Mouse (Mus musculus): Measurements from ENCODE around the gene Ttf2. TPM values are rescaled to one million over a fixed set of nuclear protein-coding genes. Genes with fewer than 3 reads are reported as not detected.

Ttf2 gene
- polyA plus RNA-seq, 1 experiment from 2014 or later, result 6.6 TPM

DNA sequence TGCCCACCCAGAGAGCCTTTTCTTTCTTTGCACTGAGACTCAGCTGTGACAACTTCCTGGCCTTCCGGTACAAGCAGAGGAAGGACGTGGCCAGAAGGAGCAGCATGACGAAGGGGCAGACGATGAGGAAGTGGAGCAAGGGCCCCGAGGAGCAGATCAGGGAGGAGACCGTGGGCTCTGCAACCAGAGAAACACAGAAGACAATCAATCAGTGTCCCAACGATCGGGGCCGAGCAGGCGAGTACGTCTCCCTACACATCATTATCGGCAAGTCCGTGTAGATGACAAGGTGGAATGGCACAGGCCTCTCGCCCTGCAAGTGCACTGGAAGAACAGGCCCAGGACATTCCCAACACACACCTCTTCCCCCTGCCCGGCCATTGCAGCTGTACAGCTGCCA lies 24.3 kb upstream of the Ttf2 start:
- ATAC-seq (ENCODE audit: low FRiP score, low TSS enrichment) (no peak), DNase-seq (no peak)
- Histone ChIP-seq H3K4me2 (ENCODE audit: low read length) (no peak overlapping the region), H3K9me3 (ENCODE audit: control insufficient read depth, low read length) (no peaks in the 10 kb centered on the region), H3K9ac (replicated peaks; ENCODE audit: low read length) (no peak overlapping the region), H3K27ac (replicated peaks; ENCODE audit: low read depth, low read length) (0 out of 2 replicates have a peak overlapping the region, but pooled peaks have one; percentile 13), H3K4me1 (ENCODE audit: control insufficient read depth, insufficient read depth, low read length) (no peaks in the 10 kb centered on the region; the same call in 1 of the 2 replicates), H3K27me3 (ENCODE audit: control insufficient read depth, insufficient read depth, low read length) (no peaks in the 10 kb centered on the region), H3K4me3 (replicated peaks; ENCODE audit: low read depth, low read length) (no peak overlapping the region), H3K36me3 (ENCODE audit: control insufficient read depth, insufficient read depth, low read length) (no peaks in the 10 kb centered on the region)
- WGBS, result 87% methylated on average over 15 of the region's 15 CpGs

DNA sequence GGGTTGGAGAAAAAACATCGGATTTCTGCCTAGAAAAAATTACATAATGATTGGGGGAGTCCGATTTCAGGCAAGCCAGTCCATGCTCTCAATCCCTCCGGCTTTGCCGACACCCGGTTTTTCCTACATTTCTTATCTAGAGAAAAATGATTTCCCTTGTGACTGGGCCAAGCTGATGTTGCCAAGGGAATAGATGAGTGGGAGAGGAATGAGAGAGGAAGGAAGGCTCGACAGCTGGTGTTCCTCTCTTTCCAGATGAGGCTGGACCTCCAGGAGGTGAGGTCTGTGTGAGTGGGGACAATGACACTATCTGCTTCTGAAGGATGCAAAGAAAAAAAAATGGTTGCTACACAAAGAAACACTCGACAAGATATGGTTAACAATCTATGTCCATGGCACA lies 23.7 kb upstream of the Ttf2 start:
- no peaks in the 10 kb centered on the region for H3K36me3 ChIP-seq (ENCODE audit: control insufficient read depth, insufficient read depth, low read length)
- H3K9ac ChIP-seq (replicated peaks; ENCODE audit: low read length), result no peak overlapping the region
- no peaks in the 10 kb centered on the region for H3K9me3 ChIP-seq (ENCODE audit: control insufficient read depth, low read length)
- no peak for ATAC-seq (ENCODE audit: low FRiP score, low TSS enrichment)
- H3K27me3 ChIP-seq (ENCODE audit: control insufficient read depth, insufficient read depth, low read length), result no peaks in the 10 kb centered on the region
- H3K4me2 ChIP-seq (ENCODE audit: low read length), result no peak overlapping the region
- H3K4me3 ChIP-seq (replicated peaks; ENCODE audit: low read depth, low read length), result no peak overlapping the region
- no peaks in the 10 kb centered on the region; the same call in 1 of the 2 replicates for H3K4me1 ChIP-seq (ENCODE audit: control insufficient read depth, insufficient read depth, low read length)
- no peak for DNase-seq
- WGBS, result 77% methylated on average over 7 of the region's 7 CpGs
- H3K27ac ChIP-seq (replicated peaks; ENCODE audit: low read depth, low read length), result no peak overlapping the region

DNA sequence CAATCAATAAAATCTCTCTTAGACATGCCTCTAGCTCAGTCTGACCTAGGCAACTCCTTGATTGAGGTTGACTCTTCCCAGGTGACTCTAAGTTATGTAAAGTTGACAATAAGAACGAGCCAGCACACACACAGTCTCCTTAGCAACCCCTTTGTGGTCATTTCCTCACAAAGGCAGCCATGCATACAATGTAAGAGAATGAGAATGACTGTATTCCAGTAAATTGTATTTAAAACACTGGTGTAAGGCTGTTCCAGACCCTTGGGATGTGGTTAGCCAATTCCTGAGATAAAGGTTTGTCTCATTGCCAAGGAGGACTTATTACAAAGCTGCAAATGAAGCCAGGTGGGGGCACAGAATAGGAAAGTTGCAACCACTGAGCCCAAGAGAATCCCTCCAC lies 20.8 kb upstream of the Ttf2 start:
- no peaks in the 10 kb centered on the region; the same call in 1 of the 2 replicates for H3K4me1 ChIP-seq (ENCODE audit: control insufficient read depth, insufficient read depth, low read length)
- H3K4me3 ChIP-seq (replicated peaks; ENCODE audit: low read depth, low read length), result no peak overlapping the region
- H3K27me3 ChIP-seq (ENCODE audit: control insufficient read depth, insufficient read depth, low read length), result no peaks in the 10 kb centered on the region
- no peak overlapping the region for H3K9ac ChIP-seq (replicated peaks; ENCODE audit: low read length)
- 33% methylated on average over 1 of the region's 1 CpGs for WGBS
- H3K36me3 ChIP-seq (ENCODE audit: control insufficient read depth, insufficient read depth, low read length), result no peaks in the 10 kb centered on the region
- DNase-seq (no peak), ATAC-seq (ENCODE audit: low FRiP score, low TSS enrichment) (no peak)
- H3K27ac ChIP-seq (replicated peaks; ENCODE audit: low read depth, low read length), result no peak overlapping the region
- H3K9me3 ChIP-seq (ENCODE audit: control insufficient read depth, low read length), result no peaks in the 10 kb centered on the region
- H3K4me2 ChIP-seq (ENCODE audit: low read length), result no peak overlapping the region

DNA sequence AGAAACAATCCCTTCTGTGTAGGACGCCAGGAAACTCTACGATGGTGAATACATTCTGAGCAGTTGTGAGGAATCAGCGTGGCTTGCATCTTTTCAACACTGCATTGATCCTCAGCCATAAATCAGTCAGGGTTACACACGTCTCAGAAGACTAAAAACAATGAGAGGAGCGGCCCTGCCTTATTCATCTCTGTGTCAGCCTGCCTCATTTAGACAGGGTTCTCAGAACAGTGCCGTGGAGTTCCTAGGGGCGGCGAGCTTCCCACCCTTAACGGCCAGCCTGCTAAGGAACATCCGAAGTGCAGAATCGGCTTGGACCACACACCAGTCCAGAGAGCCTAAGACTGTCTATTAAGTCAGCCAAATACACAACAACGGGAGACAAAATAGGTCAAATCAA lies 20.0 kb upstream of the Ttf2 start:
- DNase-seq (no peak), ATAC-seq (ENCODE audit: low FRiP score, low TSS enrichment) (no peak)
- Histone ChIP-seq H3K9ac (replicated peaks; ENCODE audit: low read length) (no peak overlapping the region), H3K27me3 (ENCODE audit: control insufficient read depth, insufficient read depth, low read length) (no peaks in the 10 kb centered on the region), H3K4me2 (ENCODE audit: low read length) (no peak overlapping the region), H3K36me3 (ENCODE audit: control insufficient read depth, insufficient read depth, low read length) (no peaks in the 10 kb centered on the region), H3K9me3 (ENCODE audit: control insufficient read depth, low read length) (no peaks in the 10 kb centered on the region), H3K4me1 (ENCODE audit: control insufficient read depth, insufficient read depth, low read length) (no peaks in the 10 kb centered on the region), H3K27ac (replicated peaks; ENCODE audit: low read depth, low read length) (no peak overlapping the region; the same call in 1 of the 2 replicates), H3K4me3 (replicated peaks; ENCODE audit: low read depth, low read length) (no peak overlapping the region)
- 49% methylated on average over 12 of the region's 12 CpGs for WGBS

DNA sequence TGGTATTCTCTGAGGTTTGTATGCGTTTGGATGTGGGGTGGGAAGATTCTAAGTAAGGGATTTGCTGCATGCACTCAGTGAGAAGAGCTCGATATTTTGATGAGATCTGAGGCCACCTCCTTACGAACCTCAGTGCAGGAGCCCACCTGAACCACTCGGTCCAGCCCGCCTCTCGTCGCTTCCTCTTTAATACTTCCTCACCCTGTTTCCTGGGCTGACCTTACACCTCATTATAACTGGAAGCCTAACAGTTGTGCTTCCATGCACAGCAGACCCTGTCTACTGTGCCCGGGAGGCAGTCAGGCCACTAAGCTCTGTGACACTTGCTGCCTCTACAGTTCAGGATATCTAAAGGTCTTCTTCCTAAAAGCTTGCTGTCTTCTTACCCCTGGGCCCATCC lies 9.8 kb upstream of the Ttf2 start:
- WGBS, result 77% methylated on average over 8 of the region's 8 CpGs

DNA sequence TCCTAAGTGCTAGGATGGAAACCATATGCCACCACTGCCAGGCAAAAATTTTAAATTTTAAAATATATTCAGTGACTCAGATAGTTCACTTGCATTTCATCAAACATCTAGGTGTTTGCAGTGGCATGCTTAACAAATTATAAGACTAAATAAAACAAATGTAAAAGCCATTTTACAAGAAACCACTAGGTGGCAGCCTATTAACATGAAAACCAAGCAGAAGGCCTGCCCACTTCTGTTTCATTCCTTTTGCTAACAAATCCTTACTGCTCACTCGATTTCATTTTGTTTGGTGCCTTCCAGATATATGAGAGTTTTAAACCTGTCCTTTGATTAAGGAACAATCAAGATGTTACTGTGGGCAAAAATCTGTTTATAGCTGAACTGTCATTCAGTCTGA lies 4.4 kb upstream of the Ttf2 start:
- Histone ChIP-seq H3K4me2 (ENCODE audit: low read length) (no peak overlapping the region), H3K9ac (replicated peaks; ENCODE audit: low read length) (no peak overlapping the region), H3K27ac (replicated peaks; ENCODE audit: low read depth, low read length) (no peak overlapping the region), H3K36me3 (ENCODE audit: control insufficient read depth, insufficient read depth, low read length) (no peaks in the 10 kb centered on the region), H3K4me1 (ENCODE audit: control insufficient read depth, insufficient read depth, low read length) (peaks cover 2% of the 10 kb centered on the region; the same call in 1 of the 2 replicates), H3K27me3 (ENCODE audit: control insufficient read depth, insufficient read depth, low read length) (no peaks in the 10 kb centered on the region), H3K9me3 (ENCODE audit: control insufficient read depth, low read length) (no peaks in the 10 kb centered on the region), H3K4me3 (replicated peaks; ENCODE audit: low read depth, low read length) (no peak overlapping the region)
- ATAC-seq (ENCODE audit: low FRiP score, low TSS enrichment) (no peak), DNase-seq (peak; percentile 85)
- 0% methylated on average over 1 of the region's 1 CpGs for WGBS

More for the DNA sequence above, 9.8 kb upstream of the Ttf2 start:
- Histone ChIP-seq H3K36me3 (ENCODE audit: control insufficient read depth, insufficient read depth, low read length) (no peaks in the 10 kb centered on the region), H3K9ac (replicated peaks; ENCODE audit: low read length) (no peak overlapping the region), H3K27ac (replicated peaks; ENCODE audit: low read depth, low read length) (no peak overlapping the region), H3K4me3 (replicated peaks; ENCODE audit: low read depth, low read length) (no peak overlapping the region), H3K9me3 (ENCODE audit: control insufficient read depth, low read length) (no peaks in the 10 kb centered on the region), H3K27me3 (ENCODE audit: control insufficient read depth, insufficient read depth, low read length) (no peaks in the 10 kb centered on the region; the same call in 1 of the 2 replicates), H3K4me2 (ENCODE audit: low read length) (no peak overlapping the region), H3K4me1 (ENCODE audit: control insufficient read depth, insufficient read depth, low read length) (peaks cover 5% of the 10 kb centered on the region; the same call in 1 of the 2 replicates)
- ATAC-seq (ENCODE audit: low FRiP score, low TSS enrichment), result no peak
- DNase-seq, result no peak

DNA sequence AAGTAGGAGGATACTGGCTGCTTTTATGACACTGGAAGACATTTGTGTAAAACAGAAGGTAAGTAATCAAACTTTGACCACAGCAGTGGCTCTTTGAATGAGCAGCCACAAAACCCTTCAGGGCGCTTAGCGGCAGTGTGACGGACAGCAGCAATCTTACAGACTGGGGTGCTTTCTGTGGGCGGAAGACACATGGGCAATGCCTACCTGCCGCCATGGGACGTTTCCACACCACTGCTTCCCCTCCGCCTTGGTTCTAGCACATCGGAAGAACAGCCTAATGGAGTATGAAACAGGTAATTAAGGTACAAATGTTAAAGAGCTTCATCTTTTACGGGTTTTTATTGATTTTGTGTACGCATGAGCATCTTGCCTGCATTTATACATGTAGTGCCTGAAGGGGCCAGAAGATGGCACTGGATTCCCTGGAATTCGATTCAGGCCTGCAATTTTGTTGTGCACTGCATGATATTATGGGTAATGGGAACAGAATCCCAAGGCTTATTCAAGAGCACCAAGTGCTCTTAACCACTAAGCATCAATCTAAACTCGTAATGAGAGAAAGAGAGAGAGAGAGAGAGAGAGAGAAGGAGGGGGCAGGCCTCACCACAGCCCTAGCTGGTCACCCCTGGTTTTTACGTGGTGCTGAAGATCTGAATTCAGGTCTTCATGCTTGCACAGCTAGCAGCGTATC lies 5.5 kb downstream of the Ttf2 start:
- H3K4me2 ChIP-seq (ENCODE audit: low read length), result no peak overlapping the region
- 82% methylated on average over 14 of the region's 14 CpGs for WGBS

DNA sequence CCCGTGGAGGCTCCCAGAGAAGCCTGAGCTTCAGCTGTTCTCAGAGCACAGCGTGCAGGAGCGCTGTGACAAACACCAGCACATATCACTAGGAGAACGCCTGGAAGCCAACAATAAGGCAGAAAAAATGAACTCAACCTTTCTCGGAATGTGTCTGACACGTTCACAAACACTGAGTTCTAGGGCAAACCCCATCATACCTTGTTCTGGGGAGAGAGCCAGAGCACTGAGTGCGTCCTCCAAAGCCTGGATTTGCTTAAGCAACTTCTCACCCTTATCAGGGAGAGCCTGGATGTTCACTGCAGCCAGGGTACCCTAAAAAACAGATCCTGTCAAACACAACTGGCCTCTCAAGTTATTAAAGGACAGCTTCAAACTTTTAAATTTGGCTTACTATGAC lies 8.0 kb downstream of the Ttf2 start:
- Histone ChIP-seq H3K27ac (replicated peaks; ENCODE audit: low read depth, low read length) (no peak overlapping the region), H3K4me3 (replicated peaks; ENCODE audit: low read depth, low read length) (no peak overlapping the region), H3K9me3 (ENCODE audit: control insufficient read depth, low read length) (no peaks in the 10 kb centered on the region), H3K36me3 (ENCODE audit: control insufficient read depth, insufficient read depth, low read length) (peaks cover 36% of the 10 kb centered on the region), H3K9ac (replicated peaks; ENCODE audit: low read length) (no peak overlapping the region), H3K4me2 (ENCODE audit: low read length) (no peak overlapping the region), H3K4me1 (ENCODE audit: control insufficient read depth, insufficient read depth, low read length) (no peaks in the 10 kb centered on the region), H3K27me3 (ENCODE audit: control insufficient read depth, insufficient read depth, low read length) (no peaks in the 10 kb centered on the region)
- 90% methylated on average over 7 of the region's 7 CpGs for WGBS
- ATAC-seq (ENCODE audit: low FRiP score, low TSS enrichment) (no peak), DNase-seq (no peak)

More for the DNA sequence above, 5.5 kb downstream of the Ttf2 start:
- ATAC-seq (ENCODE audit: low FRiP score, low TSS enrichment) (peak; percentile 48; the same call in 1 of the 2 replicates), DNase-seq (peak; percentile 85)
- Histone ChIP-seq H3K4me1 (ENCODE audit: control insufficient read depth, insufficient read depth, low read length) (no peaks in the 10 kb centered on the region), H3K4me3 (replicated peaks; ENCODE audit: low read depth, low read length) (no peak overlapping the region), H3K9me3 (ENCODE audit: control insufficient read depth, low read length) (no peaks in the 10 kb centered on the region), H3K27me3 (ENCODE audit: control insufficient read depth, insufficient read depth, low read length) (no peaks in the 10 kb centered on the region), H3K9ac (replicated peaks; ENCODE audit: low read length) (no peak overlapping the region), H3K36me3 (ENCODE audit: control insufficient read depth, insufficient read depth, low read length) (peaks cover 26% of the 10 kb centered on the region), H3K27ac (replicated peaks; ENCODE audit: low read depth, low read length) (no peak overlapping the region)

DNA sequence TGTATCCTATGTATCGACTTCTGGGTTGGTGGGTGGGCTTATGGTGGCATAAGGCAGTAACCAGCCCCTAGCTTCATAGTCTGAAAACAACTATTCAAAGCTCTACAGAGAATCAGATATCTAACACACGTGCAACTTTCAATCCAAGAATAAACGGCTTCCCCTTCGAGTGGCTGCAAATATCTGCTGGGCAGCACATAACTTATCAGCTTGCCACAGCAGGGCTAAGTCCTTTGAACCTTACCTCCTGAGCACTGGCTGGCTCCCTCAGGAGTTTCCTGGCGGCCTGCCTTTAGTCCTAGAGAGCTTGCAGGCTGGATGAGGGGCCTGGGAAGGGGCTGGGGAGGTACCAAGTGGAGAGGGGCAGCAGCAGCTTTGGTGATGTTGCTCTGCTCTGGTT lies 8.5 kb downstream of the Ttf2 start:
- no peak overlapping the region for H3K4me3 ChIP-seq (replicated peaks; ENCODE audit: low read depth, low read length)
- DNase-seq (no peak), ATAC-seq (ENCODE audit: low FRiP score, low TSS enrichment) (no peak)
- WGBS, result 87% methylated on average over 5 of the region's 5 CpGs
- H3K9ac ChIP-seq (replicated peaks; ENCODE audit: low read length), result no peak overlapping the region
- peaks cover 36% of the 10 kb centered on the region for H3K36me3 ChIP-seq (ENCODE audit: control insufficient read depth, insufficient read depth, low read length)
- H3K4me1 ChIP-seq (ENCODE audit: control insufficient read depth, insufficient read depth, low read length), result no peaks in the 10 kb centered on the region
- H3K27ac ChIP-seq (replicated peaks; ENCODE audit: low read depth, low read length), result no peak overlapping the region
- no peak overlapping the region for H3K4me2 ChIP-seq (ENCODE audit: low read length)
- H3K9me3 ChIP-seq (ENCODE audit: control insufficient read depth, low read length), result no peaks in the 10 kb centered on the region
- no peaks in the 10 kb centered on the region for H3K27me3 ChIP-seq (ENCODE audit: control insufficient read depth, insufficient read depth, low read length)

Data from midbrain, embryonic 14.5 days (tissue).